Mouse (Mus musculus): ENCODE measurements around the gene P4ha2.

DNA sequence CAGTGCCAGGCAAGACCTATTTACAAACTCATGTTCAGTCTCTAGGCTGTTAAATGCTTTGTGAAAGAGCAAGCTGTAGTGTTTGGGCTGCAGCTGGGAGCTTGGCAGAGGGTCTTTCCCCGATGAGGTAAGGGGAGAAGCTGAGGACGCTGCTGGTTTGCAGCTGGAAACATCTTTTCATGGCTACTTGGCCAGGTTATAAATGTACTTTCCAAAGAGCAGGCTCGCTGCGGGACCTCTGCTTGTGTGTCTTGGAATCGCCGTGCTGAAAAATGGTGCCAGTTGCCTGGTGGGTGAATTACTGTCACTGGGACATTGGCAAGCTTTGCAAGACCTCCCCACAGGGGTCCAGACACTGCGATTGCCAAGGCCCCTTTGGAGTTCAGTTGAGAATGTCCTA lies 7.3 kb downstream of the P4ha2 start:
- no peak for TF ChIP-seq CTCF (IDR thresholded peaks at IDR 0.05; ENCODE audit: low read depth, low read length)
- TF ChIP-seq POLR2A (IDR thresholded peaks at IDR 0.05; ENCODE audit: borderline replicate concordance, low read depth, low read length), result no peak

Measured in bone marrow macrophage, adult 2 months (primary cell).